Mouse (Mus musculus): ENCODE results near the gene Wfdc2. TPM values are rescaled to one million over a fixed set of nuclear protein-coding genes. Genes with fewer than 3 reads are reported as not detected.
"Not testable (repeated sequence)": the region's sequence is repeated elsewhere in the genome, so short reads cannot be mapped to it uniquely, and the experiment has no call there.

Gene Wfdc2
- polyA plus RNA-seq, 1 experiment from 2014 or later, result 21.3 TPM

DNA sequence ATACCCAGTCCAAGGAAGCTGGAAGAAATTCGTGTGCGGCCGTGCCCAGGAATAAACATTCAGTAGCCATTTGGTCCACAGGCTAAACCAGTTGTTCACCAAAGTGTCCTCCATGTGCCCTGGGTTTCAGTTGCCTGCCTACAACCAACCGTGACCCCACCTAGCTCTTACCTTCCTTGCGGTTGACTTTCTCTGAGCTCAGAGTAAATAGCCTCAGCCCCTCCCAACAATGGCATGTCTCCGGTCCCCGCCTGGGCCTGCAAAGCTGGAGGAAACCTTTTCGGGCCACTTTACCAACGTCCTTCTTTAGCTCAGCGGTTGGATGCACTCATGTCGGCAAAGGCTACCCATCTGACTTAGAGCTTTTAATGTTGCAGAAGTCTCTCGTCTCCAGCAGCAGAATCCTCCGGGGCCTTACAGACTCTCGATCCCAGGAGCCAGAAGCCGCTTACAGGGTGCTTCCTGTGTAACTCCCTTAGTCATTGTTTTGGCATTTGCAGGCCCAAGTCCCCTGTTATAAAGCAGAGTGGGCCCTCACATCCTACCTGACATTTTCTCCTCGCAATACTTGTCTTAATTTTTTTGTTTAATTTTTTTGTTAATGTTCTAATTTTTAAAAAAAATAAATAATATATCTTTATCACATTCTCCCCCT, 3.1 kb upstream of the Wfdc2 start:
- no peak overlapping the region for H3K4me2 ChIP-seq (ENCODE audit: low read depth, low read length)
- WGBS, result 38% methylated on average over 16 of the region's 16 CpGs
- no peak overlapping the region for H3K4me3 ChIP-seq (ENCODE audit: low read length)
- H3K36me3 ChIP-seq (ENCODE audit: control insufficient read depth, insufficient read depth), result no peaks in the 10 kb centered on the region
- peaks cover 18% of the 10 kb centered on the region for H3K27me3 ChIP-seq (ENCODE audit: control insufficient read depth, insufficient read depth, low read length)
- no peak overlapping the region for H3K27ac ChIP-seq (ENCODE audit: low read length)
- no peaks in the 10 kb centered on the region for H3K9me3 ChIP-seq (replicated peaks; ENCODE audit: control insufficient read depth, low read length)
- ATAC-seq (replicated peaks; ENCODE audit: extremely low read depth, insufficient read depth, low FRiP score), result no peak
- H3K4me1 ChIP-seq (ENCODE audit: control insufficient read depth, insufficient read depth, low read length), result peaks cover 7% of the 10 kb centered on the region
- no peak overlapping the region for H3K9ac ChIP-seq (ENCODE audit: low read length)

DNA sequence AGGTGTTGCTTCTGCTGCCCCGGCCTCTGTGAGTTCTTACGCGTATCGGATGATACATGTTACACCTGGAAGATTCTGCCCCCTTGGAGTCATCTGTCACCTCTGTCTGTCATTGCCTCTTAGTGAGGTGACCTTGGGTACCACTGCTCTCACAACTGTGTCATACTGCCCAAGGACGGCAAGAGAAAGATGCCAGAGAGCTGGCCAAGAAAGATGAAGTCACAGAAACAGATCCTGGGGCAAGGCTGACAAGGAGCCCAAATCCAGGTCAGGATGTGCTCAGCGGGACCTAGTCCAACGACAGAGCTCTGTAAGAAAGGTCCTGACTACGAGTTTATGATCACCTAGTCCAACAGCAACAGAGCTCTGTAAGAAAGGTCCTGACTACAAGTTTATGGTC, 2.1 kb upstream of the Wfdc2 start:
- no peak overlapping the region for H3K4me2 ChIP-seq (ENCODE audit: low read depth, low read length)
- H3K9me3 ChIP-seq (replicated peaks; ENCODE audit: control insufficient read depth, low read length), result no peaks in the 10 kb centered on the region
- no peak overlapping the region for H3K27ac ChIP-seq (ENCODE audit: low read length)
- H3K4me1 ChIP-seq (ENCODE audit: control insufficient read depth, insufficient read depth, low read length), result peaks cover 7% of the 10 kb centered on the region
- no peaks in the 10 kb centered on the region for H3K36me3 ChIP-seq (ENCODE audit: control insufficient read depth, insufficient read depth)
- no peak for ATAC-seq (replicated peaks; ENCODE audit: extremely low read depth, insufficient read depth, low FRiP score)
- H3K9ac ChIP-seq (ENCODE audit: low read length), result no peak overlapping the region
- H3K27me3 ChIP-seq (ENCODE audit: control insufficient read depth, insufficient read depth, low read length), result peaks cover 26% of the 10 kb centered on the region
- WGBS, result 79% methylated on average over 8 of the region's 8 CpGs
- H3K4me3 ChIP-seq (ENCODE audit: low read length), result no peak overlapping the region

DNA sequence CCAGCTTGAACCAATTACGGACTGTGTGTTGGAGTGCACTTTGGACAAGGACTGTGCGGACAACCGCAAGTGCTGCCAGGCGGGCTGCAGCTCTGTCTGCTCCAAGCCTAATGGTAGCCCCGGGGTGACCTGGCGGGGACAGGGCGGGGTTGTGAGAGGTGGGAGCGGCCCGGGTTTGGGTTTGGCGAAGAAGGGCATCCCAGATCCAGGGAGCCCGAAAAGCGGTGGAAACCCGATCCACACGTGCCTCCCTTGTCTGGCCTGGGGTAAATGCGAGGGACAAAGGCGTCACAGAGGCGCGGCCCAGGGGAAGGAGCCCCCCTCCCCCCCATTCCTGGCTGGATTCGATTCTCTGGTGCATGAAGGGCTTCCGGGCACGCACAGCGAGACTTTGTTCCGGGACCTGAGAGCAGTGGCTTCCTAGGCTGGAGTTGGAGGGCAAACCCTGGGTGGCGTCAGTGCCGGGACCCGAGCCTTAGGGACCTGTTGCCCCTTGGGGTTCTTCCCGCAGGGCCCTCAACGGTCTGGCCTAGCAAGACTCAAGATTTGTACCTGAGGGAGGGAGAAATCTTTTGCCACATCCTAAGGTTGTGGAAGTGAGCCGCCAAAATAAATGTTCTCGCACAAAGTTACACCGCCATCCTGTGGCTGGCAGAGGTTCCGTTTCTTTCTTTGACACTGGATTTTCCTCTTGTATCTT, 1.3 kb downstream of the Wfdc2 start:
- under 1% methylated on average over 32 of the region's 32 CpGs for WGBS
- H3K27ac ChIP-seq (ENCODE audit: low read length), result no peak overlapping the region
- H3K9me3 ChIP-seq (replicated peaks; ENCODE audit: control insufficient read depth, low read length), result peaks cover 3% of the 10 kb centered on the region; the same call in 1 of the 2 replicates
- peak overlapping the region; percentile 53 for H3K4me3 ChIP-seq (ENCODE audit: low read length)
- peak overlapping the region; percentile 95 for H3K4me2 ChIP-seq (ENCODE audit: low read depth, low read length)
- H3K36me3 ChIP-seq (ENCODE audit: control insufficient read depth, insufficient read depth), result no peaks in the 10 kb centered on the region
- peaks cover 33% of the 10 kb centered on the region for H3K27me3 ChIP-seq (ENCODE audit: control insufficient read depth, insufficient read depth, low read length)
- ATAC-seq (replicated peaks; ENCODE audit: extremely low read depth, insufficient read depth, low FRiP score), result peak; percentile 38
- peaks cover 7% of the 10 kb centered on the region for H3K4me1 ChIP-seq (ENCODE audit: control insufficient read depth, insufficient read depth, low read length)
- H3K9ac ChIP-seq (ENCODE audit: low read length), result peak overlapping the region; percentile 77

DNA sequence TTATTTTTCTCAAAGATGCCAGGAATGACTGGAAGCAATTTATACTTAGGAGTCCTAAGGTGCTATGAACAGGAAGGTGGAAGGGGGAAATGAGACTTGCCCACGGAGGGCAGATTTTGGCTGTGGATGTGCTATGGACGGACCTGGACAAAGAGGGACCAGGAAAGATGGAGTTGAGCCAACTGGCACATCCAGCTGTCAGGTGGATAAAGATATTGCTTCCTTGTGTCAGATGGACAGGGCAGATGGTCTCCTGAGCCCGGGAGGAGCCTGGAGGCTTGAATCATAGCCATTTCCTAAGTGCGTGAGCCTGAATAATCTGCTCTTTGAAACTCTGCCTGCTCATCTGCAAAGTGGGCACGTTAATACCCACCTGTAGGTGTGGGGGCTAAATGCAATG, 2.1 kb downstream of the Wfdc2 start:
- Histone ChIP-seq H3K36me3 (ENCODE audit: control insufficient read depth, insufficient read depth) (no peaks in the 10 kb centered on the region), H3K9ac (ENCODE audit: low read length) (no peak overlapping the region), H3K4me1 (ENCODE audit: control insufficient read depth, insufficient read depth, low read length) (peaks cover 5% of the 10 kb centered on the region), H3K4me3 (ENCODE audit: low read length) (no peak overlapping the region), H3K4me2 (ENCODE audit: low read depth, low read length) (no peak overlapping the region; the same call in 1 of the 2 replicates), H3K27me3 (ENCODE audit: control insufficient read depth, insufficient read depth, low read length) (peaks cover 33% of the 10 kb centered on the region), H3K9me3 (replicated peaks; ENCODE audit: control insufficient read depth, low read length) (peaks cover 3% of the 10 kb centered on the region; the same call in 1 of the 2 replicates), H3K27ac (ENCODE audit: low read length) (no peak overlapping the region)
- 67% methylated on average over 5 of the region's 5 CpGs for WGBS
- ATAC-seq (replicated peaks; ENCODE audit: extremely low read depth, insufficient read depth, low FRiP score), result no peak

DNA sequence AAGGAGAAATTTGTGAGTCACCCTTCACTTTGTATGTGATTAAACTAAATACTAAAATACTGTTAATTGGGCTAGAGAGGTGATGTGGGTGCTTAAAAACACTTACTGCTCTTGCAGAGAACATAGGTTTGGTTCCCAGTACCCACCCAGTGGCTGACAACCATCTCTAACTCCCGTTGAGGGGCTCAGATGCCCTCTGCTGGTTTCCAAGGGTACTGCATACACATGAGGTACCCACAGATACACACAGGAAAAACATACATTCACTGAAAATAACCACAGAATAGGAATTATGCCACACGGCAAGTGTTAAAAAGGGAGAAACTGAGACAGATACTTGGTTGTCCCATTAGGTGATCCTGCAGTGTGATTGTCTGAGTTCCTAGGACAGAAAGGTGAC, 4.8 kb downstream of the Wfdc2 start:
- WGBS, result 78% methylated on average over 2 of the region's 2 CpGs
- H3K27ac ChIP-seq (ENCODE audit: low read length), result no peak overlapping the region
- H3K9ac ChIP-seq (ENCODE audit: low read length), result no peak overlapping the region

DNA sequence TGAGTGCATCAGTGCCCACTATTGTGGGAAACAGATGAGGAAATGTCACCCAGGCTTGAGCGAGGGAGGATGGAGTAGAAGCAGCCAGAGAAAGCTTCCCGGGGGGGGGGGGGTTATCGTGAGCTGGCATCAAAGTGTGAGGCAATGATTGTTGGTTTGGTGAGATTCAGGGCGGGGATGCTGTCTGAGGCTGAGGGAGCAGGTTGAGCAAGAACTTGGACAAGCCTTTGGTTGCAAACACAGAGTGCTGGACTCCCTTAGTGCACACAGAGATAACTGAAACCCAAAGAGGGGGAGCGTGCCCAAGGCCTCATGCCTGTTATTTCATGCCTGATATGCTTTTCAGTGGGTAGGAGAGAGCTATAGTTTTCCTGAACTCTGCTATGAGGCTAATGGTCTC, 5.2 kb downstream of the Wfdc2 start:
- H3K36me3 ChIP-seq (ENCODE audit: control insufficient read depth, insufficient read depth), result no peaks in the 10 kb centered on the region
- peaks cover 5% of the 10 kb centered on the region for H3K4me1 ChIP-seq (ENCODE audit: control insufficient read depth, insufficient read depth, low read length)
- H3K4me2 ChIP-seq (ENCODE audit: low read depth, low read length), result no peak overlapping the region
- H3K9me3 ChIP-seq (replicated peaks; ENCODE audit: control insufficient read depth, low read length), result peaks cover 3% of the 10 kb centered on the region; the same call in 1 of the 2 replicates
- no peak overlapping the region for H3K9ac ChIP-seq (ENCODE audit: low read length)
- H3K4me3 ChIP-seq (ENCODE audit: low read length), result no peak overlapping the region
- WGBS, result 78% methylated on average over 5 of the region's 5 CpGs
- peaks cover 24% of the 10 kb centered on the region for H3K27me3 ChIP-seq (ENCODE audit: control insufficient read depth, insufficient read depth, low read length)
- no peak overlapping the region for H3K27ac ChIP-seq (ENCODE audit: low read length)
- no peak for ATAC-seq (replicated peaks; ENCODE audit: extremely low read depth, insufficient read depth, low FRiP score)

More for the DNA sequence above, 4.8 kb downstream of the Wfdc2 start:
- Histone ChIP-seq H3K36me3 (ENCODE audit: control insufficient read depth, insufficient read depth) (no peaks in the 10 kb centered on the region), H3K4me3 (ENCODE audit: low read length) (no peak overlapping the region), H3K27me3 (ENCODE audit: control insufficient read depth, insufficient read depth, low read length) (peaks cover 29% of the 10 kb centered on the region), H3K9me3 (replicated peaks; ENCODE audit: control insufficient read depth, low read length) (peaks cover 3% of the 10 kb centered on the region; the same call in 1 of the 2 replicates), H3K4me1 (ENCODE audit: control insufficient read depth, insufficient read depth, low read length) (peaks cover 5% of the 10 kb centered on the region), H3K4me2 (ENCODE audit: low read depth, low read length) (no peak overlapping the region)
- ATAC-seq (replicated peaks; ENCODE audit: extremely low read depth, insufficient read depth, low FRiP score), result no peak

DNA sequence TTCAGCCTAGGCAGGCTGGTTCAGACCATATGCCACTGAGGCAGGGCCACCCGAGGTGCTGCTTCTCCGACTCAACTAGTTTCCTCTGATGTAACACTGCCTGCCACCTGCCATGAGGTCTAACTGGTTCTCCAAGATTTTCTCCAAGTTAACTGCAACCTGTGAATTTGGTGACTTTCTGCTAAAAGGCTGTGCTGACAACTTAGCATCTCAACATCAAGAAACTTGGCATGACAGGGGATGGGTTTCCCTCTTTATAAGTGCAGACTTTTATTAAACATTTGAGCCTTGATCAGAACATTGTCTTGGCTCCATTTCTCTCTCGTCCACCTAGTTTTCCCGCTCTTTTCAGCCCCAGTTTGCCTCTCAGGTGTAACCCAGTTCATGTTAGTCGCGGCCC, 11.1 kb downstream of the Wfdc2 start, which contains the start of gene Spint3:
Spint3 (minus strand) TSS at position 101 of the 400 bp plus-strand sequence.
- 80% methylated on average over 6 of the region's 6 CpGs for WGBS
- not testable (repeated sequence) for H3K4me3 ChIP-seq (ENCODE audit: low read length)

DNA sequence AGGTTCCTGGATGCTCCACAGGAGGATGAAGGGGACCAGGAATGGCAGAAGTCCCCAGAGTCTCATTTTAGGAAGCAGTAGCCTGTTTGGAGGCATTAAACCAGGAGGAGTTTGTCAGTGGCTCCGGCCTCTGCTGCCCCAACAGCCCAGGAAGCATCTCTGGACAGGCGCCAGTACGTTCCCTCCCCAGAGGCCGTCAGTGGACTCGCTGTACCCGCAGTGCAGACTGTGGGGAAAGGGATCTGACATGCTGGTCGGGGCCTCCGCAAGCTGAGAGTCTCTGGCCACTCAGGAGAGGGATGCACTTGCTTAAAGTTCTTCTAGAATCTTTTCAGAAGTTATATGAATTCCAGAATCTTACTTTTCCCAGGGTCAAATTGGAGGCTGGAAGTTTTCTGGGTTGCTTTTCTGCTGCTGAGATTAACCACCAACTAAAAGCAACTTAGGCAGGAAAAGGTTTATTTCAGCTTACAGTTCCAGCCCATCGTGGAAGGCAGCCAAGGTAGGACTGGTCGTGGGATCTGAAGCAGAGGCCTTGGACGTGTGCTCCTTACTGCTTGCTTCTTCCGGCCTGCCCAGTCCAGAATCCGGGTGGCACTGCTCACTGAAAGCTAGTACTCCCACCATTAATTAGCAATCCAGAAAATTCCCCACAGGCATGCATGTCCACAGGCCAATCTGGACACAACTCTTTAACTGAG, 23.0 kb downstream of the Wfdc2 start, which contains the start of gene Wfdc6a:
Wfdc6a (minus strand) TSS at position 423 of the 701 bp plus-strand sequence.
- H3K4me2 ChIP-seq (ENCODE audit: low read depth, low read length); H3K4me1 ChIP-seq (ENCODE audit: control insufficient read depth, insufficient read depth, low read length); H3K4me3 ChIP-seq (ENCODE audit: low read length); H3K27me3 ChIP-seq (ENCODE audit: control insufficient read depth, insufficient read depth, low read length); ATAC-seq (replicated peaks; ENCODE audit: extremely low read depth, insufficient read depth, low FRiP score); H3K9ac ChIP-seq (ENCODE audit: low read length); H3K9me3 ChIP-seq (replicated peaks; ENCODE audit: control insufficient read depth, low read length); H3K27ac ChIP-seq (ENCODE audit: low read length); H3K36me3 ChIP-seq (ENCODE audit: control insufficient read depth, insufficient read depth): not testable (repeated sequence)
- WGBS, result 41% methylated on average over 13 of the region's 13 CpGs

More for the DNA sequence above, 11.1 kb downstream of the Wfdc2 start, which contains the start of gene Spint3:
- H3K27ac ChIP-seq (ENCODE audit: low read length); H3K4me2 ChIP-seq (ENCODE audit: low read depth, low read length); H3K9ac ChIP-seq (ENCODE audit: low read length); ATAC-seq (replicated peaks; ENCODE audit: extremely low read depth, insufficient read depth, low FRiP score); H3K4me1 ChIP-seq (ENCODE audit: control insufficient read depth, insufficient read depth, low read length); H3K27me3 ChIP-seq (ENCODE audit: control insufficient read depth, insufficient read depth, low read length); H3K9me3 ChIP-seq (replicated peaks; ENCODE audit: control insufficient read depth, low read length); H3K36me3 ChIP-seq (ENCODE audit: control insufficient read depth, insufficient read depth): not testable (repeated sequence)
